Mouse (Mus musculus): ENCODE measurements around the gene Bst1. TPM values are rescaled to one million over a fixed set of nuclear protein-coding genes. Genes with fewer than 3 reads are reported as not detected.
A peak's percentile ranks its signal among the peaks of the same experiment; 100 is the strongest.

Gene Bst1
- polyA plus RNA-seq, 1 experiment: not detected

GRCm38 (mm10) chr5:43860670-43861431 lies 42.2 kb downstream of the Bst1 start:
- H3K27me3 ChIP-seq (ENCODE audit: control insufficient read depth): no peaks in the 10 kb centered on the region
- no peak overlapping the region for H3K4me3 ChIP-seq (replicated peaks)
- no peaks in the 10 kb centered on the region for H3K36me3 ChIP-seq (ENCODE audit: control insufficient read depth)
- H3K4me1 ChIP-seq (ENCODE audit: control insufficient read depth): no peaks in the 10 kb centered on the region
- peaks cover 2% of the 10 kb centered on the region; the same call in 1 of the 2 replicates for H3K9me3 ChIP-seq (ENCODE audit: control insufficient read depth, low read length)
- TF ChIP-seq GATA1 (IDR thresholded peaks at IDR 0.05; ENCODE audit: low read length): no peak
- no peak for TF ChIP-seq TAL1 (IDR thresholded peaks at IDR 0.05; ENCODE audit: low read length)

- H3K4me1 ChIP-seq (ENCODE audit: control insufficient read depth): no peaks in the 10 kb centered on the region
Measured at GRCm38 (mm10) chr5:43863642-43864041, 45.0 kb downstream of the Bst1 start.

GRCm38 (mm10) chr5:43865316-43865715 lies 46.6 kb downstream of the Bst1 start:
- Histone ChIP-seq H3K4me1 (ENCODE audit: control insufficient read depth) (no peaks in the 10 kb centered on the region), H3K36me3 (ENCODE audit: control insufficient read depth) (no peaks in the 10 kb centered on the region)

More at GRCm38 (mm10) chr5:43863642-43864041, 45.0 kb downstream of the Bst1 start:
- TF ChIP-seq GATA1 (IDR thresholded peaks at IDR 0.05; ENCODE audit: low read length): no peak
- TF ChIP-seq TAL1 (IDR thresholded peaks at IDR 0.05; ENCODE audit: low read length): no peak
- H3K27me3 ChIP-seq (ENCODE audit: control insufficient read depth): peaks cover 2% of the 10 kb centered on the region
- no peaks in the 10 kb centered on the region for H3K36me3 ChIP-seq (ENCODE audit: control insufficient read depth)
- H3K9me3 ChIP-seq (ENCODE audit: control insufficient read depth, low read length): peaks cover 2% of the 10 kb centered on the region; the same call in 1 of the 2 replicates
- no peak overlapping the region for H3K4me3 ChIP-seq (replicated peaks)

GRCm38 (mm10) chr5:43868253-43868652 lies 49.6 kb downstream of the Bst1 start, which contains the start of gene Cd38:
Gene Cd38 (plus strand): TSS chr5:43868553.
- peak within 1 kb of the TSS; percentile 37 for H3K4me3 ChIP-seq (replicated peaks)
- no peak for TF ChIP-seq TAL1 (IDR thresholded peaks at IDR 0.05; ENCODE audit: low read length)
- no peak for TF ChIP-seq GATA1 (IDR thresholded peaks at IDR 0.05; ENCODE audit: low read length)
- peaks cover 10% of the 10 kb centered on the region for H3K27me3 ChIP-seq (ENCODE audit: control insufficient read depth)
- H3K36me3 ChIP-seq (ENCODE audit: control insufficient read depth): no peaks in the 10 kb centered on the region
- no peaks in the 10 kb centered on the region for H3K9me3 ChIP-seq (ENCODE audit: control insufficient read depth, low read length)
- H3K4me1 ChIP-seq (ENCODE audit: control insufficient read depth): no peaks in the 10 kb centered on the region

More at GRCm38 (mm10) chr5:43865316-43865715, 46.6 kb downstream of the Bst1 start:
- peaks cover 10% of the 10 kb centered on the region for H3K27me3 ChIP-seq (ENCODE audit: control insufficient read depth)
- TF ChIP-seq TAL1 (IDR thresholded peaks at IDR 0.05; ENCODE audit: low read length) (no peak), GATA1 (IDR thresholded peaks at IDR 0.05; ENCODE audit: low read length) (no peak)
- H3K9me3 ChIP-seq (ENCODE audit: control insufficient read depth, low read length): no peaks in the 10 kb centered on the region
- no peak overlapping the region for H3K4me3 ChIP-seq (replicated peaks)

- Histone ChIP-seq H3K9me3 (ENCODE audit: control insufficient read depth, low read length) (no peaks in the 10 kb centered on the region), H3K4me1 (ENCODE audit: control insufficient read depth) (no peaks in the 10 kb centered on the region), H3K4me3 (replicated peaks) (peak overlapping the region; percentile 37), H3K27me3 (ENCODE audit: control insufficient read depth) (peaks cover 10% of the 10 kb centered on the region), H3K36me3 (ENCODE audit: control insufficient read depth) (no peaks in the 10 kb centered on the region)
- TF ChIP-seq TAL1 (IDR thresholded peaks at IDR 0.05; ENCODE audit: low read length): no peak
- no peak for TF ChIP-seq GATA1 (IDR thresholded peaks at IDR 0.05; ENCODE audit: low read length)
Measured at GRCm38 (mm10) chr5:43868711-43869600, 50.3 kb downstream of the Bst1 start.

GRCm38 (mm10) chr5:43871845-43872244 lies 53.2 kb downstream of the Bst1 start:
- peaks cover 10% of the 10 kb centered on the region for H3K27me3 ChIP-seq (ENCODE audit: control insufficient read depth)
- no peaks in the 10 kb centered on the region for H3K9me3 ChIP-seq (ENCODE audit: control insufficient read depth, low read length)
- no peak for TF ChIP-seq TAL1 (IDR thresholded peaks at IDR 0.05; ENCODE audit: low read length)
- no peak for TF ChIP-seq GATA1 (IDR thresholded peaks at IDR 0.05; ENCODE audit: low read length)
- no peak overlapping the region for H3K4me3 ChIP-seq (replicated peaks)
- H3K4me1 ChIP-seq (ENCODE audit: control insufficient read depth): no peaks in the 10 kb centered on the region
- no peaks in the 10 kb centered on the region for H3K36me3 ChIP-seq (ENCODE audit: control insufficient read depth)

GRCm38 (mm10) chr5:43872652-43873051 lies 54.0 kb downstream of the Bst1 start:
- H3K27me3 ChIP-seq (ENCODE audit: control insufficient read depth): peaks cover 10% of the 10 kb centered on the region
- no peaks in the 10 kb centered on the region for H3K36me3 ChIP-seq (ENCODE audit: control insufficient read depth)
- no peak overlapping the region for H3K4me3 ChIP-seq (replicated peaks)
- H3K9me3 ChIP-seq (ENCODE audit: control insufficient read depth, low read length): no peaks in the 10 kb centered on the region
- no peaks in the 10 kb centered on the region for H3K4me1 ChIP-seq (ENCODE audit: control insufficient read depth)
- TF ChIP-seq GATA1 (IDR thresholded peaks at IDR 0.05; ENCODE audit: low read length) (no peak), TAL1 (IDR thresholded peaks at IDR 0.05; ENCODE audit: low read length) (no peak)

GRCm38 (mm10) chr5:43882034-43882433 lies 63.3 kb downstream of the Bst1 start:
- H3K4me1 ChIP-seq (ENCODE audit: control insufficient read depth): no peaks in the 10 kb centered on the region
- TF ChIP-seq TAL1 (IDR thresholded peaks at IDR 0.05; ENCODE audit: low read length) (no peak), GATA1 (IDR thresholded peaks at IDR 0.05; ENCODE audit: low read length) (no peak)
- H3K27me3 ChIP-seq (ENCODE audit: control insufficient read depth): no peaks in the 10 kb centered on the region
- H3K36me3 ChIP-seq (ENCODE audit: control insufficient read depth): no peaks in the 10 kb centered on the region
- no peaks in the 10 kb centered on the region for H3K9me3 ChIP-seq (ENCODE audit: control insufficient read depth, low read length)
- H3K4me3 ChIP-seq (replicated peaks): no peak overlapping the region
